In the genomic region with DNA sequence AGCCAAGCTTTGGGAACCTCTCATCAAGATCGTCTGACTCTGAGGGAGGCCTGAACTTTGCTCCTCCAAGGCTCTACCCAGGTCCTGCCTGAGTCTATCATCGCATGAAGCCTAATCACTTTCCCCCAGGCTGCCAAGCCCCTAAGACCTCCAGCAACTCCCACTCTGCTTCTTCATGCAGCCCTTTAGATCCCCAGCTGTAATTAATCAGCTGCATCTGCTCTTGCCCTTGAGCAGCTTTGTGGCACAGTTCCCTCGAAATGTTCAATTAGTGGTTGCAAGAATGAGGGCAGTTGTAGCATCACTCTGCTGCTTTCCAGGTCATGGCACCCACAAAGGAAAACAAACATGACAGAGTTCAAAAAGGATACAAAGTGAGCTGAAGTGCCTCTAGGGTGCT, we compare ENCODE assay signal across 17 mouse cellular contexts.
A peak's percentile ranks its signal among the peaks of the same experiment; 100 is the strongest.
DNase-seq lines count a peak whose midpoint lies in the region; ATAC-seq and TF ChIP-seq lines count a peak whose summit lies in the region.
"Had no signal": no experiment of that assay in that cellular context is flagged by ENCODE, and none has a peak within 500 bp of the region (broad histone marks: within the 10 kb centered on the region; RNA-seq: fewer than 3 reads in every experiment).

No protein-coding gene starts in this region.

- no peak for DNase-seq in forebrain, embryonic 10.5 days (ENCODE audit: extremely low spot score, low spot score)
- peak; percentile 57 for DNase-seq in midbrain, embryonic 11.5 days (ENCODE audit: low spot score, missing footprints)
- no peak for DNase-seq in midbrain, postnatal 0 days (ENCODE audit: low spot score)
- peak; percentile 35 for DNase-seq in liver, embryonic 13.5 days
- DNase-seq in testis, postnatal 14 days (ENCODE audit: low spot score): peak; percentile 20
- DNase-seq in urinary bladder, postnatal 10 days (ENCODE audit: low spot score): no peak
- DNase-seq in spleen, postnatal 10 days (ENCODE audit: low spot score in 2 of 2): no peak
- DNase-seq: adrenal gland, adult 2 months; cerebellum, postnatal 10 days; heart, adult 18-20 months; kidney, adult 8-10 months; thymus, postnatal 36 days had no signal

- H3K9ac ChIP-seq in forebrain, embryonic 13.5 days: no peak overlapping the region
- H3K9ac ChIP-seq in midbrain, embryonic 11.5 days (ENCODE audit: low read length): no peak overlapping the region
- H3K9ac ChIP-seq in midbrain, postnatal 0 days (replicated peaks; ENCODE audit: low read length, poor library complexity, severe bottlenecking): no peak overlapping the region
- no peak overlapping the region; the same call in 1 of the 2 replicates for H3K9ac ChIP-seq in liver, embryonic 13.5 days
- H3K9ac ChIP-seq: embryonic facial prominence, embryonic 15.5 days; midbrain, embryonic 12.5 days had no signal

- H3K27me3 ChIP-seq in forebrain, embryonic 13.5 days: no peaks in the 10 kb centered on the region
- peaks cover 15% of the 10 kb centered on the region for H3K27me3 ChIP-seq in forebrain, embryonic 10.5 days (ENCODE audit: poor library complexity, severe bottlenecking)
- H3K27me3 ChIP-seq in midbrain, embryonic 11.5 days (ENCODE audit: control insufficient read depth, insufficient read depth, low read length): no peaks in the 10 kb centered on the region
- no peaks in the 10 kb centered on the region for H3K27me3 ChIP-seq in midbrain, postnatal 0 days (ENCODE audit: insufficient read depth, low read length)
- H3K27me3 ChIP-seq in liver, embryonic 13.5 days: no peaks in the 10 kb centered on the region
- H3K27me3 ChIP-seq: embryonic facial prominence, embryonic 15.5 days; midbrain, embryonic 12.5 days had no signal

- peak overlapping the region; percentile 31; the same call in 1 of the 2 replicates for H3K27ac ChIP-seq in forebrain, embryonic 13.5 days
- no peak overlapping the region for H3K27ac ChIP-seq in forebrain, embryonic 10.5 days
- H3K27ac ChIP-seq in midbrain, embryonic 11.5 days (ENCODE audit: low read depth, low read length): no peak overlapping the region
- H3K27ac ChIP-seq in midbrain, postnatal 0 days (ENCODE audit: low read depth, low read length): no peak overlapping the region
- H3K27ac ChIP-seq in liver, embryonic 13.5 days: peak overlapping the region; percentile 68
- H3K27ac ChIP-seq: embryonic facial prominence, embryonic 15.5 days; midbrain, embryonic 12.5 days had no signal

- H3K4me1 ChIP-seq in forebrain, embryonic 13.5 days: no peaks in the 10 kb centered on the region; the same call in 1 of the 2 replicates
- peaks cover 12% of the 10 kb centered on the region for H3K4me1 ChIP-seq in forebrain, embryonic 10.5 days
- H3K4me1 ChIP-seq in midbrain, embryonic 11.5 days (ENCODE audit: control insufficient read depth, insufficient read depth, low read length): no peaks in the 10 kb centered on the region
- H3K4me1 ChIP-seq in midbrain, postnatal 0 days (ENCODE audit: insufficient read depth, low read length): no peaks in the 10 kb centered on the region
- peaks cover 41% of the 10 kb centered on the region for H3K4me1 ChIP-seq in liver, embryonic 13.5 days (replicated peaks)
- H3K4me1 ChIP-seq: midbrain, embryonic 12.5 days had no signal

- H3K4me2 ChIP-seq in forebrain, embryonic 13.5 days: no peak overlapping the region
- no peak overlapping the region for H3K4me2 ChIP-seq in midbrain, embryonic 11.5 days
- H3K4me2 ChIP-seq in midbrain, postnatal 0 days (ENCODE audit: low read depth, low read length, poor library complexity, severe bottlenecking): no peak overlapping the region
- peak overlapping the region; percentile 31 for H3K4me2 ChIP-seq in liver, embryonic 13.5 days
- H3K4me2 ChIP-seq: embryonic facial prominence, embryonic 15.5 days; midbrain, embryonic 12.5 days had no signal

- peaks cover 69% of the 10 kb centered on the region for H3K36me3 ChIP-seq in forebrain, embryonic 13.5 days (ENCODE audit: poor library complexity, severe bottlenecking)
- no peaks in the 10 kb centered on the region for H3K36me3 ChIP-seq in forebrain, embryonic 10.5 days (replicated peaks)
- no peaks in the 10 kb centered on the region for H3K36me3 ChIP-seq in midbrain, embryonic 11.5 days (ENCODE audit: control insufficient read depth, insufficient read depth, low read length)
- H3K36me3 ChIP-seq in midbrain, postnatal 0 days (ENCODE audit: insufficient read depth, low read length): peaks cover 3% of the 10 kb centered on the region; the same call in 1 of the 2 replicates
- H3K36me3 ChIP-seq in liver, embryonic 13.5 days: no peaks in the 10 kb centered on the region
- H3K36me3 ChIP-seq: embryonic facial prominence, embryonic 15.5 days had no signal

- TF ChIP-seq CTCF in midbrain, postnatal 0 days (IDR thresholded peaks at IDR 0.05): no peak

- WGBS in forebrain, embryonic 13.5 days: 28% methylated on average over 3 of the region's 3 CpGs
- 44% methylated on average over 3 of the region's 3 CpGs for WGBS in forebrain, embryonic 10.5 days
- 57% methylated on average over 3 of the region's 3 CpGs for WGBS in midbrain, embryonic 11.5 days
- WGBS in midbrain, postnatal 0 days: 42% methylated on average over 3 of the region's 3 CpGs
- WGBS in liver, embryonic 13.5 days (ENCODE audit: insufficient replicate concordance): 15% methylated on average over 3 of the region's 3 CpGs

- H3K4me3 ChIP-seq in forebrain, embryonic 13.5 days: no peak overlapping the region
- H3K4me3 ChIP-seq in forebrain, embryonic 10.5 days: no peak overlapping the region
- no peak overlapping the region for H3K4me3 ChIP-seq in midbrain, embryonic 11.5 days (ENCODE audit: low read depth, low read length)
- no peak overlapping the region for H3K4me3 ChIP-seq in midbrain, postnatal 0 days (ENCODE audit: low read depth, low read length)
- no peak overlapping the region for H3K4me3 ChIP-seq in liver, embryonic 13.5 days (replicated peaks)
- H3K4me3 ChIP-seq: embryonic facial prominence, embryonic 15.5 days; midbrain, embryonic 12.5 days had no signal

- ATAC-seq in forebrain, embryonic 13.5 days: peak; percentile 43; the same call in 1 of the 2 replicates
- ATAC-seq in midbrain, embryonic 11.5 days (ENCODE audit: low FRiP score): no peak
- ATAC-seq in midbrain, postnatal 0 days (ENCODE audit: low FRiP score): no peak
- ATAC-seq in liver, embryonic 13.5 days (ENCODE audit: low read depth): peak; percentile 67
- ATAC-seq: hindbrain, embryonic 16.5 days; lung, postnatal 0 days had no signal

- H3K9me3 ChIP-seq in forebrain, embryonic 13.5 days (replicated peaks): no peaks in the 10 kb centered on the region
- no peaks in the 10 kb centered on the region for H3K9me3 ChIP-seq in forebrain, embryonic 10.5 days
- no peaks in the 10 kb centered on the region for H3K9me3 ChIP-seq in midbrain, embryonic 11.5 days (ENCODE audit: control insufficient read depth, low read length)
- no peaks in the 10 kb centered on the region for H3K9me3 ChIP-seq in midbrain, postnatal 0 days (ENCODE audit: low read length)
- H3K9me3 ChIP-seq in liver, embryonic 13.5 days (replicated peaks): no peaks in the 10 kb centered on the region
- H3K9me3 ChIP-seq: embryonic facial prominence, embryonic 15.5 days; midbrain, embryonic 12.5 days had no signal

Comparison
In these comparisons a context has a peak if more than half of its experiments do, and no peak if none do; other contexts are left out.
1. H3K27ac ChIP-seq: peak in forebrain, embryonic 13.5 days (single experiment) and liver, embryonic 13.5 days (single experiment); none in forebrain, embryonic 10.5 days (single experiment), midbrain, embryonic 11.5 days (single experiment) and midbrain, postnatal 0 days (single experiment).
2. DNase-seq: peak in midbrain, embryonic 11.5 days (single experiment), liver, embryonic 13.5 days (single experiment) and testis, postnatal 14 days (single experiment); none in forebrain, embryonic 10.5 days (single experiment), midbrain, postnatal 0 days (single experiment), urinary bladder, postnatal 10 days (single experiment) and spleen, postnatal 10 days (0 of 2).
3. ATAC-seq: peak in forebrain, embryonic 13.5 days (single experiment) and liver, embryonic 13.5 days (single experiment); none in midbrain, embryonic 11.5 days (single experiment) and midbrain, postnatal 0 days (single experiment).